ENCODE assay signal across 8 mouse cellular contexts in genomic region chr2:30830283-30830795, GRCm38 (mm10). TPM values are rescaled to one million over a fixed set of nuclear protein-coding genes. Genes with fewer than 3 reads are reported as not detected.
DNase-seq lines count a peak whose midpoint lies in the region; ATAC-seq and TF ChIP-seq lines count a peak whose summit lies in the region.

Asb6 (minus strand) TSS chr2:30830333.

- no peaks in the 10 kb centered on the region for H3K27me3 ChIP-seq in limb, embryonic 13.5 days
- no peaks in the 10 kb centered on the region for H3K27me3 ChIP-seq in stomach, embryonic 16.5 days (ENCODE audit: control insufficient read depth, insufficient read depth, low read length)

- H3K4me3 ChIP-seq in bone marrow, adult 2 months (replicated peaks; ENCODE audit: control insufficient read depth, low read depth, low read length): no peak within 1 kb of the TSS
- no peak within 1 kb of the TSS for H3K4me3 ChIP-seq in limb, embryonic 13.5 days
- no peak within 1 kb of the TSS for H3K4me3 ChIP-seq in stomach, embryonic 16.5 days (replicated peaks; ENCODE audit: low read length)

- WGBS in bone marrow, adult 2 months: 75% methylated on average over 4 of the region's 4 CpGs
- 10% methylated on average over 4 of the region's 4 CpGs for WGBS in limb, embryonic 13.5 days
- WGBS in stomach, embryonic 16.5 days: 37% methylated on average over 4 of the region's 4 CpGs

- no peaks in the 10 kb centered on the region for H3K9me3 ChIP-seq in limb, embryonic 13.5 days
- H3K9me3 ChIP-seq in stomach, embryonic 16.5 days (replicated peaks; ENCODE audit: control insufficient read depth, low read length): no peaks in the 10 kb centered on the region

- H3K9ac ChIP-seq in limb, embryonic 13.5 days: 0 out of 2 replicates have a peak within 1 kb of the TSS, but pooled peaks have one; percentile 25
- no peak within 1 kb of the TSS for H3K9ac ChIP-seq in stomach, embryonic 16.5 days (ENCODE audit: low read length)

- peaks cover 15% of the 10 kb centered on the region for H3K36me3 ChIP-seq in limb, embryonic 13.5 days
- H3K36me3 ChIP-seq in stomach, embryonic 16.5 days (ENCODE audit: control insufficient read depth, insufficient read depth, low read length): no peaks in the 10 kb centered on the region

- peaks cover 5% of the 10 kb centered on the region for H3K4me1 ChIP-seq in bone marrow, adult 2 months (ENCODE audit: control insufficient read depth, insufficient read depth, low read length)
- peaks cover 48% of the 10 kb centered on the region for H3K4me1 ChIP-seq in limb, embryonic 13.5 days
- H3K4me1 ChIP-seq in stomach, embryonic 16.5 days (ENCODE audit: control insufficient read depth, insufficient read depth, low read length): peaks cover 12% of the 10 kb centered on the region

- TF ChIP-seq POLR2A in bone marrow, adult 2 months (IDR thresholded peaks at IDR 0.05; ENCODE audit: borderline replicate concordance, control insufficient read depth, low read depth, low read length): no peak

- no peak within 1 kb of the TSS for H3K27ac ChIP-seq in bone marrow, adult 2 months (ENCODE audit: control insufficient read depth, insufficient read depth, low read depth, low read length, poor library complexity)
- H3K27ac ChIP-seq in limb, embryonic 13.5 days: no peak within 1 kb of the TSS
- H3K27ac ChIP-seq in stomach, embryonic 16.5 days (ENCODE audit: low read length): no peak within 1 kb of the TSS

- DNase-seq in left cerebral cortex, adult 18-20 months (ENCODE audit: low spot score in 2 of 2): no peak
- DNase-seq in left cerebral cortex, adult 11 months (ENCODE audit: low spot score): no peak
- no peak for DNase-seq in gonadal fat pad, adult 2 months (ENCODE audit: low read depth)
- no peak for DNase-seq in urinary bladder, postnatal 4 days (ENCODE audit: low spot score in 2 of 2)
- no peak for DNase-seq in kidney, postnatal 25 days

- no peak for ATAC-seq in limb, embryonic 13.5 days (ENCODE audit: low FRiP score, low read depth)
- no peak for ATAC-seq in stomach, embryonic 16.5 days (ENCODE audit: insufficient read depth, low FRiP score)

- H3K4me2 ChIP-seq in limb, embryonic 13.5 days (replicated peaks): no peak within 1 kb of the TSS
- no peak within 1 kb of the TSS for H3K4me2 ChIP-seq in stomach, embryonic 16.5 days (ENCODE audit: low read depth, low read length)

- TF ChIP-seq CTCF in bone marrow, adult 2 months (IDR thresholded peaks at IDR 0.05; ENCODE audit: control insufficient read depth, insufficient read depth, low read length): no peak

RNA-seq across cellular contexts. Expression of gene Asb6, which starts in this region (rescaled TPM):
- 10 to 100 TPM; 41.0 to 43.1 TPM for total RNA-seq in left cerebral cortex, adult 18-20 months (2021)
- 30.0 and 32.4 TPM in 2 replicates for polyA plus RNA-seq in bone marrow, adult 2 months (2011; ENCODE audit: insufficient read depth, insufficient read length, low replicate concordance, missing spikeins)
- 41.3 and 45.6 TPM in 2 replicates for polyA plus RNA-seq in gonadal fat pad, adult 2 months (2012; rRNA removed)
- polyA plus RNA-seq in limb, embryonic 13.5 days (2015; fragmentation: Nextera tagmentation; extraction: Ambion mirVana): 38.7 and 39.2 TPM in 2 replicates
- 28.0 and 30.0 TPM in 2 replicates for polyA plus RNA-seq in stomach, embryonic 16.5 days (2015; fragmentation: Nextera tagmentation; extraction: Ambion mirVana)
